Mouse (Mus musculus) heart, adult 2 months (tissue): ENCODE measurements around the gene Gm5148.

Experiments
- CTCF ChIP-seq: fragments of 200-600 bp; IDR thresholded peaks from 2 replicates; pipeline ENCODE4 v1.8.1; 2022; ENCODE audit warnings: antibody characterized with exemption, mild to moderate bottlenecking, moderate library complexity
- EP300 ChIP-seq: fragments of 200-500 bp; IDR thresholded peaks from 2 replicates; pipeline ENCODE4 v1.6.1; 2011; ENCODE audit warnings: low read depth, low read length, control low read depth; ENCODE audit not compliant: insufficient read depth
- POLR2A ChIP-seq: fragments of 200-500 bp; IDR thresholded peaks from 2 replicates; pipeline ENCODE4 v1.6.1; 2011; ENCODE audit warnings: mild to moderate bottlenecking, low read depth, low read length, control low read depth; ENCODE audit not compliant: insufficient read depth

GRCm38 (mm10) chr3:37757613-37758012 lies 33.3 kb upstream of the Gm5148 start:
- TF ChIP-seq POLR2A (no peak), EP300 (no peak), CTCF (no peak)
